Mouse (Mus musculus): Measurements from ENCODE around the gene Snx5.

- no peak for TF ChIP-seq CTCF (IDR thresholded peaks at IDR 0.05; ENCODE audit: low read depth)
- TF ChIP-seq EP300 (IDR thresholded peaks at IDR 0.05; ENCODE audit: low read depth) = no peak
These were observed 21.9 kb downstream of the Snx5 start for GRCm38 (mm10) chr2:144248613-144249376.
